Mouse (Mus musculus) lung, postnatal 14 days (tissue): ENCODE results near the gene Hes1.
A peak's percentile ranks its signal among the peaks of the same experiment; 100 is the strongest.
"Not testable (repeated sequence)": the region's sequence is repeated elsewhere in the genome, so short reads cannot be mapped to it uniquely, and the experiment has no call there.

Experiments
- DNase-seq: peaks from one replicate; pipeline ENCODE4 v3.0.0; 2021

Gene Hes1

GRCm38 (mm10) chr16:30081498-30081897 is 17.3 kb downstream of the Hes1 start:
- no peak for DNase-seq

- DNase-seq: no peak
Measured at GRCm38 (mm10) chr16:30081980-30082379, 17.8 kb downstream of the Hes1 start.

DNA sequence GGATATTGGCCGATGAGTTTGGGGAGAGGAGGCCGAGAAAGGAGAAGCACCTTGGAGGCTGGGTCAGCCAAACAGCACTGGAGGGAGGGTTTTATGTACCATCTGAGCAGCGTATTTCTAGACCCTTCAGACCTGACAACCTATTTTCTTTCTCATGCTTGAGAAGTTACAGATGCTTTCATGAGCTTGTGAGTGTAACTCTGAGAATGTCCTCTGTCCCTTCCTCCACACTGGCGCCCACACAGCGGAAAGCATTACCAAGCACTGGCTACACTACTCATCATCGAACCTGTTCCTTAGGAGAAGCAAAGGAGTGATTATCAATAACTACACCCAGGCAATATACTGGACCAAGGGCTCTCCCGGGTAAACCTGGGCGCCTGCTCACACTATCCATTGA is 18.8 kb downstream of the Hes1 start:
- no peak for DNase-seq

DNA sequence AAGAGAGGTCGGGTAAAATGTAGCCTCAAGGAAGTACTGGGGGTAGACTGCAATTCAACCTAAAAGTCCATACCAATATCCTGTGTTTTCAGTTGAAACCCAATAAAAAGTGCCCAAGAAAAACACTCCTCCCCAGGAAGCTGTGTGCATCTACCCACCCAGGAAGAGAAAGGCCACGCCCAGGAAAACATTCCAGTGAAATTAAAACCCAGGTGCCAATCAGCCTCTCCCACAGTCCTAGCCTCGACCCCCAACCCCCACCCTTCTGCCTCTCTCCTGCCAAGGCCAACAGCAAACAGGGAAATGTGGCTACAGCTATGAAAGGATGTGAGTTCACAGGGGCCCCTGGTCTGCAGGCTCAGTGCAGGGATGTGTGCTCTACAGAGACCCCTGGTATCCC is 19.4 kb downstream of the Hes1 start:
- DNase-seq: no peak

DNA sequence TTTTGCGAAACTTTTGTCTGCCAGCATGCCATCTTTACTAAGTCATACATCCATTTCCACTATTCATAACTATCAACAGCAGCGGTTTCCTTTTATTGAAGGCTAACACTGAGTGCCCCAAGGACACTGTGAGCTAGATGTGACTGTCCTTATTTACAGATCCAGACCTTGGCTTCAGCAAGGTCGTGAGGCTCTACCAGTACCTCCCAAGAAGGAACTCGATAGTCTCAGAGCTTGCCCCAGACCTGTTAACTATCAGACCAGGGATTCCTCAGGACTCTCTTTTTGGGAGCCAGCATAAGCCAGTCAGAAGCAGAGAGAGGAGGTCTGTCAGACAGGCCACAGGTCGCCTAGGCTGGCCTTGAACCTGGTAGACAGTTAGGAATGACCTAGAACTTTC is 24.5 kb downstream of the Hes1 start:
- no peak for DNase-seq

DNA sequence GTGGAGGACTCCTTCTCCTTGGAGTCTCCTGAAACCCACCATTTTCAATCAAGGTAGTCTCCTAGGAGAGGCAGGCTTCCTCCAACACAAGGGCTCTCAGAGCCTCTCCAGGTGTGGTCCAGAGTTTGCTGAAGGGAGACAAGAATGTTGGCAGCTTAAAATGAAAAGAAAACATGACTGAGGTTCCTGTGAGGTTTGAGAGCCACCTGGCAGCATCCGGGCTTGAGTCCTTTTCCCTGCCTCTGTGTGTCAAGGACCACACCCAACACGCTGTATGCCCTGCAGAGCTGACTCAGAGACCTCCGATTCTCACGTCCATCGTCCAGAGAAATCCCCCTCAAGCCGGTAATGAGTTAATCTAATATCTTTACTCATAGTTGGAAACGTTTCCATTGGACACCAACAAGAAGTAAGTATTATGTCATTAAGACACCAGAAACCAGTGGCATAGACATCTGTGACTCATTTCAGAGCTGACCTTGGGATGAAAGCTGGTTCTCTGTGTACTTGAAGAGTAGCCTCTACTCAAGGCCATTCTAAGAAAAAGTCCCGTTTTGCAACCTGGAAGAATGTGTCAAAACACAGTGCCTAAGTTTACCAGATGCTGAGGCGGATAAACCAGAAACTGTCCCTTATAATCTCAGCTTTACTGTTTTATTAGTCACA is 26.1 kb downstream of the Hes1 start:
- DNase-seq: no peak

DNA sequence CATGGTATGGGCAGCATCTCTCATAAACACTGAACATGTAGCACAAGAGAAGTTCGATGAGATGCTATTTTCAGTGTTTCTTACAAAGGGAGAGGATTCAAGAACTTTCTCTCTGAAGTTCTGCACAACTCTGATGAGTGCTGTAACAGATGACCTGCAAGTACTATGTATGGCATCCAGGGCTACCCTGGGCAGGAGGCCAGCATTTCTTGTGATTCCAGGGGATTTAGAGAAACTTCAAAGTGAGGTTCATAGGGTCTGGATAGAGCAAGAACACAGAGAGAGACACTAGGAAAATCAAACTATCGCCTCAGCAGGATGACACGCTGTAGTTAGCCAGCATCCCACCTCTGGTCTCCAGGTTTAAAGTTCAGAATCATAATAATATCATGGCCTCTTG is 31.9 kb downstream of the Hes1 start:
- DNase-seq: no peak

- DNase-seq: peak; percentile 40
Measured at GRCm38 (mm10) chr16:30096475-30096874, 32.3 kb downstream of the Hes1 start.

DNA sequence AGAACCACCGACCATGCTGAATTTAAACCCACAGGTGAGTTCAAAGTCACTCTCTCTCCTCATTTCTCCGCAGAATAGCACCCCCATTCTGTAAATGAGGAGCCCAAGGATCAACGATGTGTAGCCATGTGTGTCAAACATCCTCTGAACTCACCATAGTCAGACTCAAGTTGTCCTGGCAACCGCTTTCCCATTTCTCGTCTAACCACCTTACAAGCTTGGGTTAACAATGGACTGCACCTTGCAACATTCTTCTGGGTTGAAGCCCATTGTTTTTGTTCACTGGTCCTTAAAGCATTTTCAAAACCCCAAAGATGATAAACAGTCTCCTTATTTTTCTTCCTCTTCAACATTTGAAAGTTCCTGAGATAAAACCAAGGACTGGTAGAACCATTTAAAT is 34.9 kb downstream of the Hes1 start:
- DNase-seq: no peak

DNA sequence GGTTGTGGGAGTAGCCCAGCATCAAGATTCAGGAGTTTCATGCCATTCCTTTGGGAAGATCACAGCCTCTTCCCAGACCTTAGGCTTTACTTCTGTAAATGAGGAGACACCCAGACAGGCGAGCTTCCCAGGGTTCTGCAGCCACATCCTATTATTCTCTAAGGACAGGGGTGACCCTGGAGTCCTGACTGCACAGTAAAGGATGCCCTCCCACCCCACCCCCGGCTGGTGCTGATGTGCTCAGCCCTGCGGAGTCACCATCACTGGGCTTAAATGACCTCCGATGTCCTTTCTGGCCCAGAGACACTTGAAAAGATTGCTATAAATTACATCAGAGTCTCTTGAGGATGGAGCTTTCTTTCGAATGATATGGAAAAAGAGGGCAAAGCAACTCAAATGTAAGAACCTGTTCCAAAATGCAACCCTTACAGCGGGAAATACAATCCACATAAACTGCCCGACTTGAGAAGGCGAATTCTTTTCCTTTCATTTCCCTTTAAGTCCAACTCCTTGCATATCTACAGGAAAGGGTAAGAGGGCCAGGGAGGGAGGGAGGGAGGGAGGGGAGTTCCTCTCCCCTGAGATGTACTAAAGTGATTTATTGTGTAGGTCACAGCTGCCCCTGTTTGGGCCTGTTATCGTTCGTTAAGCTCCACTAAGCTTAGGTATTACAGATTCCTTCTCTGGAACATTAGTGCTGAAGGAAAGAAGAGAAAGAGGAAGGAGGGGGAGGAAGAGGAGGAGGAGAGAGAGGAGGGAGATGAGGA is 38.1 kb downstream of the Hes1 start:
- DNase-seq: no peak

GRCm38 (mm10) chr16:30102982-30103381 is 38.8 kb downstream of the Hes1 start:
- no peak for DNase-seq

GRCm38 (mm10) chr16:30103495-30103894 is 39.3 kb downstream of the Hes1 start:
- DNase-seq: no peak

DNA sequence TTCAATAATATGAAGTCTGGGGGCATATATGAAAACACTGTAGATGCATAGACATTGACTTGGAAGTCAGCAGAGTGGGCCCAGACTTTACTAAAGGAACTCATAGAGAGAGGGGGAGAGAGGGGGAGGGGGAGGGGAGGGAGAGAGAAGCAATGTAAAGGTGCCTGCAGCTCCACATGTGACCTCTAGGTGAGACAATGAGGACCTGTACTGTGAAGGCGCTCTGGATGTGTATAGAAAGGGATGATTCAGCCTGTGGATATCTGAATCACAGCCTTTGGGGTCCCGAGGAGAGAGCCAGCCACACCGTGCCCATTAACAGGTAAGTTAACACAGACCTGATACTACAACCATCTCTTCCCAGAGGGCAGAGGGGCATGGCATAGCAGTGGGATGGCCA is 40.2 kb downstream of the Hes1 start:
- no peak for DNase-seq

GRCm38 (mm10) chr16:30105476-30105875 is 41.3 kb downstream of the Hes1 start:
- no peak for DNase-seq

DNA sequence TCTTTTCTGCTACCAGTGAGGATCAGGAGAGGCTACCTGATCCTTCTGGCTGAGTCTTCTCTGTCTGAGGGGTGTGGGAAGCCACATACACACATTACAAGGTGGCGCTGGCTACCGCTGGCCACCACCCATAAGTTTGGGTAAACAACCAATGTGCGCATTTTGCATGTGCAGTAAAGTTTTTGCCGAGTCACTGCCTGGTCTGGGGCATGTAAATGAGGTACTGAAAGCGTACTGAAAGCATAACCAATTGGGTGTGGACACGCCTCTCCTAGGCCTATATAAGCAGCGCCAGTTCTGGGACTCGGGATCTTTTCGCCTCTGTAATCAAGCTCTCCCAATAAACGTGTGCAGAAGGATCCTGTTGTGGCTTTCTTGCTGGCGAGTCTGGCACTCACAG is 44.0 kb downstream of the Hes1 start:
- not testable (repeated sequence) for DNase-seq

DNA sequence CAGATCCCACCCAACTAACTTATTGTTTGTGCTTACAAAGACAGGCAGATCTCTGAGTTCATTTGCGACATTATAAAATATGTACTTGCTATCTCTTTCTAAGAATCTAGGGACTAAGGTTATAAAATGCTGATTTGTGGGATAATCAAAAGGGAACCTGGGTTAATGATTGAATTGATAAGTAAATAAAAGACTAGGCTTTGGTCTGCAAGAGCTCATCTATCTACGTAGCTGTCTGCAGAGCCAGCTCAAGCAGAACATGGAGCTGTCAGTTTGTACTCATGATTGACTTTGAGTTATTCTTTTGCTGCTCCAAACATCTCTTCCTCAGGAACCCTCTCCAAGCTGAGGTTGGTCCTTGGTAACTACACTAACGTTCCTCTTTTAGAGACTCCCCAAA is 46.3 kb downstream of the Hes1 start:
- no peak for DNase-seq

DNA sequence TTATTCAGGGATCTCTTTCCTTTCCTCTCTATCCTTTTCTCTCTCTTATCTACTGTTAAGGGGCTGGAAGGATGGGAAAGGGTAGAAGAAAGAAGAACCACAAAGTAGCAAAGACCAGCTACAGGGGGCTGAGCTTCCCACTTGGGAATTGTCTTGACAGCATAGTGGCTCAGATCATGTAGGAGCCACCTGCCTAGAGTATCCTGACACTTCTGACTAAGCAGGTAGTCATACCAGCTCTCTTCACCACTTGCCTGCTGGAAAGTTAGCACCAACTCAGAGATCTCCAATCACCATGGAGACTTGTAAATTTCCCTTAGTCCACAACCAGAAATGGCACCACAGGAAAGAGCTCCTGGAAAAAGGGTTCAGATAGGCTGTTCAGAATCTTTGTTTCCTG is 46.9 kb downstream of the Hes1 start:
- DNase-seq: no peak

DNA sequence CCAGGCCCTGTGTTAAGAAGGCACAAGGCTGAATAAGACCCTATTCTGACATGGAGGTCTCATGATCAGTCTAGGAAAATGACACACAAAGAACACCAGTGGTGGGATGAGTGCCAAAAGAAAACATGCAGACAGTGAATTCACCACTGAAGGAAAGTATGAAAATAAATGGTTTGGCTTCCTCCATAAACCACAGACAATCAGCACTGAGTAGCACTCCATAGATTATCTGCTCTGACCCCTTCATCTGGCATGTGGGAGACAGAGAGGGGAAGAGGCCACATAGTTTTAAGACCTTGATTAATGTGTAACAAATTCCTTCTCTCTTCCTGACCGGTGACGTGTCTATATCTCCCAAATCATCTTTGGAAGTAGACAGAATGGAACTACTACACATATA is 47.4 kb downstream of the Hes1 start:
- DNase-seq: no peak

DNA sequence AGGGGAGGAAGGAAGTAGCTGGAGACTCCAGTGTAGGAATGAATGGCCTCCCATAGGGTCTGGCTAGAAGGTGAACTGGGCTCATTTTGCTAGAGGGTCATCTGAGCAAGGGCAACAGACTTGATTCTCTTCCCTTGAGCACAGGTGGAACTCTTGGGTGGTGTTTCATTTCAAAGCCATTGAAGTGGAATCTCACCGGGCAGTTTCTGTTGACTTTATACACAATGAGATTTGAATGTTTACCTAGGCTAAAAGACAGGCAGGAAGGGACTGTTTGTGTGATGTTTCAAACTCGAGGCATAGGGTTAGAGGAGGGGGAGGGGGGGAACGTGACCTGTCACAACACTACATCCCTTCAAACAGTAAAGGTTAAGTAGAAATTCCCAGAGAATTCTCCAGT is 49.0 kb downstream of the Hes1 start:
- peak; percentile 40 for DNase-seq

DNA sequence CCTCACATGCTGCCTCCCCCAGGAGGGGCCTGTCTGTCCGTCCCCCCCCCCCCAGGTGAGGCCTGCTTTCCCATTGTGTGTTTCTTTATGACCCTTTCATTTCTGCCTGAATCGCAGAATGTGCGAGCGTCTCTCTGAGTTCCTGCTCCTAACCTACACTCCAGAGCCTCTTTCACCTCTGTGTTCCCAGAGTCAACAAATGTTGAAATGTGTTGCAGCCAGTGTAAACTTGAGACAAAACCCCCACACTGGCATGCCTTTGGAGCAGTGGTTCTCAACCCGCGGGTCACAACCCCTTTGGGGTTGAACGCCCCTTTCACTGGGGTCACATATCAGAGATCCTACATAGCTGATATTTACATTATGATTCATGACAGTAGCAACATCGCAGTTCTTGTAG is 49.6 kb downstream of the Hes1 start:
- DNase-seq: no peak

GRCm38 (mm10) chr16:30114451-30114850 is 50.3 kb downstream of the Hes1 start:
- no peak for DNase-seq
